Mouse (Mus musculus): Measurements from ENCODE around the gene Cyp1a1. TPM values are rescaled to one million over a fixed set of nuclear protein-coding genes. Genes with fewer than 3 reads are reported as not detected.
"Not testable (repeated sequence)": the region's sequence is repeated elsewhere in the genome, so short reads cannot be mapped to it uniquely, and the experiment has no call there.

The Cyp1a1 gene
- polyA plus RNA-seq, 1 experiment from 2014 or later = 0.19 TPM

- Histone ChIP-seq H3K4me1 (peaks cover 29% of the 10 kb centered on the region), H3K27ac (peak overlapping the region; percentile 89), H3K4me3 (peak overlapping the region; percentile 97), H3K36me3 (peaks cover 27% of the 10 kb centered on the region), H3K27me3 (replicated peaks) (no peaks in the 10 kb centered on the region), H3K9ac (peak overlapping the region; percentile 88), H3K4me2 (peak overlapping the region; percentile 87), H3K9me3 (replicated peaks) (peaks cover 6% of the 10 kb centered on the region)
- under 1% methylated on average over 36 of the region's 39 CpGs for whole genome bisulfite sequencing (ENCODE audit: insufficient replicate concordance)
- peak; percentile 84 for ATAC-seq
These were observed 21.1 kb downstream of the Cyp1a1 start for GRCm38 (mm10) chr9:57708720-57709274.

- H3K27me3 ChIP-seq (replicated peaks); H3K4me3 ChIP-seq; H3K4me2 ChIP-seq; H3K9ac ChIP-seq; ATAC-seq; H3K27ac ChIP-seq; H3K9me3 ChIP-seq (replicated peaks): not testable (repeated sequence)
- Histone ChIP-seq H3K36me3 (peaks cover 42% of the 10 kb centered on the region), H3K4me1 (peaks cover 29% of the 10 kb centered on the region)
- WGBS (ENCODE audit: insufficient replicate concordance) = 85% methylated on average over 5 of the region's 5 CpGs
These were observed 22.5 kb downstream of the Cyp1a1 start for GRCm38 (mm10) chr9:57710214-57710613.

- Histone ChIP-seq H3K4me2 (no peak overlapping the region), H3K4me3 (no peak overlapping the region), H3K27ac (no peak overlapping the region), H3K36me3 (peaks cover 61% of the 10 kb centered on the region), H3K4me1 (peaks cover 29% of the 10 kb centered on the region), H3K9ac (no peak overlapping the region), H3K27me3 (replicated peaks) (no peaks in the 10 kb centered on the region), H3K9me3 (replicated peaks) (peaks cover 6% of the 10 kb centered on the region)
- 56% methylated on average over 2 of the region's 2 CpGs for WGBS (ENCODE audit: insufficient replicate concordance)
- ATAC-seq = no peak
These were observed 24.5 kb downstream of the Cyp1a1 start for GRCm38 (mm10) chr9:57712194-57712593.

- Histone ChIP-seq H3K36me3 (peaks cover 91% of the 10 kb centered on the region), H3K9ac (no peak overlapping the region)
These were observed 30.7 kb downstream of the Cyp1a1 start for GRCm38 (mm10) chr9:57718408-57718807.

GRCm38 (mm10) chr9:57720736-57721135 is 33.0 kb downstream of the Cyp1a1 start:
- H3K9me3 ChIP-seq (replicated peaks) = no peaks in the 10 kb centered on the region
- no peaks in the 10 kb centered on the region for H3K27me3 ChIP-seq (replicated peaks)
- H3K4me1 ChIP-seq = peaks cover 15% of the 10 kb centered on the region; the same call in 1 of the 2 replicates
- H3K4me2 ChIP-seq = no peak overlapping the region
- no peak for ATAC-seq
- peaks cover 85% of the 10 kb centered on the region for H3K36me3 ChIP-seq
- H3K4me3 ChIP-seq = no peak overlapping the region
- H3K27ac ChIP-seq = no peak overlapping the region
- no peak overlapping the region for H3K9ac ChIP-seq
- 86% methylated on average over 3 of the region's 3 CpGs for WGBS (ENCODE audit: insufficient replicate concordance)

More at GRCm38 (mm10) chr9:57718408-57718807, 30.7 kb downstream of the Cyp1a1 start:
- no peak overlapping the region for H3K4me3 ChIP-seq
- no peaks in the 10 kb centered on the region for H3K9me3 ChIP-seq (replicated peaks)
- no peaks in the 10 kb centered on the region for H3K27me3 ChIP-seq (replicated peaks)
- H3K27ac ChIP-seq = no peak overlapping the region
- no peak overlapping the region for H3K4me2 ChIP-seq
- WGBS (ENCODE audit: insufficient replicate concordance) = 85% methylated on average over 7 of the region's 7 CpGs
- no peak for ATAC-seq
- peaks cover 10% of the 10 kb centered on the region; the same call in 1 of the 2 replicates for H3K4me1 ChIP-seq

- 81% methylated on average over 1 of the region's 1 CpGs for WGBS (ENCODE audit: insufficient replicate concordance)
- no peak overlapping the region for H3K27ac ChIP-seq
- H3K4me3 ChIP-seq = no peak overlapping the region
- no peak overlapping the region for H3K9ac ChIP-seq
- ATAC-seq = no peak
- H3K9me3 ChIP-seq (replicated peaks) = no peaks in the 10 kb centered on the region
- no peaks in the 10 kb centered on the region for H3K27me3 ChIP-seq (replicated peaks)
- peaks cover 87% of the 10 kb centered on the region for H3K36me3 ChIP-seq
- H3K4me2 ChIP-seq = no peak overlapping the region
- peaks cover 15% of the 10 kb centered on the region; the same call in 1 of the 2 replicates for H3K4me1 ChIP-seq
These were observed 34.6 kb downstream of the Cyp1a1 start for GRCm38 (mm10) chr9:57722371-57722770.

GRCm38 (mm10) chr9:57723315-57723715 is 35.6 kb downstream of the Cyp1a1 start:
- Histone ChIP-seq H3K27me3 (replicated peaks) (no peaks in the 10 kb centered on the region), H3K27ac (peak overlapping the region; percentile 47), H3K9me3 (replicated peaks) (no peaks in the 10 kb centered on the region), H3K4me1 (peaks cover 15% of the 10 kb centered on the region; the same call in 1 of the 2 replicates), H3K4me3 (no peak overlapping the region), H3K36me3 (peaks cover 87% of the 10 kb centered on the region), H3K4me2 (no peak overlapping the region), H3K9ac (no peak overlapping the region)
- WGBS (ENCODE audit: insufficient replicate concordance) = 67% methylated on average over 5 of the region's 5 CpGs
- no peak for ATAC-seq

GRCm38 (mm10) chr9:57723796-57724195 is 36.1 kb downstream of the Cyp1a1 start:
- H3K4me2 ChIP-seq = no peak overlapping the region
- H3K36me3 ChIP-seq = peaks cover 84% of the 10 kb centered on the region
- 78% methylated on average over 5 of the region's 5 CpGs for WGBS (ENCODE audit: insufficient replicate concordance)
- peaks cover 15% of the 10 kb centered on the region; the same call in 1 of the 2 replicates for H3K4me1 ChIP-seq
- H3K9ac ChIP-seq = no peak overlapping the region
- no peaks in the 10 kb centered on the region for H3K27me3 ChIP-seq (replicated peaks)
- H3K27ac ChIP-seq = no peak overlapping the region
- no peak overlapping the region for H3K4me3 ChIP-seq
- no peaks in the 10 kb centered on the region for H3K9me3 ChIP-seq (replicated peaks)
- ATAC-seq = no peak

- Histone ChIP-seq H3K4me2 (no peak overlapping the region), H3K4me1 (peaks cover 15% of the 10 kb centered on the region; the same call in 1 of the 2 replicates), H3K27ac (no peak overlapping the region), H3K9ac (no peak overlapping the region), H3K36me3 (peaks cover 85% of the 10 kb centered on the region), H3K4me3 (no peak overlapping the region), H3K9me3 (replicated peaks) (no peaks in the 10 kb centered on the region), H3K27me3 (replicated peaks) (no peaks in the 10 kb centered on the region)
- ATAC-seq = no peak
- WGBS (ENCODE audit: insufficient replicate concordance) = 88% methylated on average over 3 of the region's 3 CpGs
These were observed 37.0 kb downstream of the Cyp1a1 start for GRCm38 (mm10) chr9:57724701-57725100.

- peaks cover 6% of the 10 kb centered on the region; the same call in 1 of the 2 replicates for H3K4me1 ChIP-seq
- ATAC-seq = no peak
- 92% methylated on average over 1 of the region's 1 CpGs for WGBS (ENCODE audit: insufficient replicate concordance)
- H3K36me3 ChIP-seq = peaks cover 79% of the 10 kb centered on the region
- H3K27ac ChIP-seq = no peak overlapping the region
- no peak overlapping the region for H3K4me3 ChIP-seq
- no peaks in the 10 kb centered on the region for H3K9me3 ChIP-seq (replicated peaks)
- no peaks in the 10 kb centered on the region for H3K27me3 ChIP-seq (replicated peaks)
- H3K4me2 ChIP-seq = no peak overlapping the region
- no peak overlapping the region for H3K9ac ChIP-seq
These were observed 40.6 kb downstream of the Cyp1a1 start for GRCm38 (mm10) chr9:57728312-57728711.

GRCm38 (mm10) chr9:57733606-57734005 is 45.9 kb downstream of the Cyp1a1 start:
- ATAC-seq = no peak
- Histone ChIP-seq H3K27me3 (replicated peaks) (no peaks in the 10 kb centered on the region), H3K9me3 (replicated peaks) (no peaks in the 10 kb centered on the region), H3K27ac (no peak overlapping the region), H3K4me1 (peaks cover 12% of the 10 kb centered on the region), H3K9ac (no peak overlapping the region), H3K4me3 (no peak overlapping the region), H3K4me2 (no peak overlapping the region), H3K36me3 (peaks cover 64% of the 10 kb centered on the region)
- 89% methylated on average over 6 of the region's 6 CpGs for WGBS (ENCODE audit: insufficient replicate concordance)

- 85% methylated on average over 5 of the region's 5 CpGs for WGBS (ENCODE audit: insufficient replicate concordance)
- peaks cover 12% of the 10 kb centered on the region for H3K4me1 ChIP-seq
- H3K9ac ChIP-seq = no peak overlapping the region
- peaks cover 74% of the 10 kb centered on the region for H3K36me3 ChIP-seq
- H3K27me3 ChIP-seq (replicated peaks) = no peaks in the 10 kb centered on the region
- no peak overlapping the region for H3K4me2 ChIP-seq
- no peak overlapping the region for H3K4me3 ChIP-seq
- no peaks in the 10 kb centered on the region for H3K9me3 ChIP-seq (replicated peaks)
- H3K27ac ChIP-seq = no peak overlapping the region
- no peak for ATAC-seq
These were observed 52.1 kb downstream of the Cyp1a1 start for GRCm38 (mm10) chr9:57739863-57740262.

All from liver, embryonic 12.5 days (tissue).